Mouse (Mus musculus) kidney, adult 10 weeks (tissue): ENCODE results near the gene Tipin. TPM values are rescaled to one million over a fixed set of nuclear protein-coding genes. Genes with fewer than 3 reads are reported as not detected.

Experiments used
- polyA plus RNA-seq: library from polyadenylated mRNA; stranded (reverse); fragments of 350-450 nt; fragmentation: Illumina TruSeq; extraction: RNeasy Lipid Tissue Mini Kit (QIAGEN cat#74804); gene quantifications from one replicate; pipeline ENCODE4 v1.2.3, GENCODE M21; 2014; ENCODE audit warnings: low read depth, low replicate concordance

Tipin gene
- polyA plus RNA-seq, result 41.5 TPM

GRCm38 (mm10) chr9:64281105-64281780, at the start of gene Tipin:
TSS of gene Tipin (plus strand) at chr9:64281581.

GRCm38 (mm10) chr9:64234768-64235435, 46.5 kb upstream of the Tipin start, which contains the start of gene Uchl4:
TSS of gene Uchl4 (plus strand) at chr9:64235201.

GRCm38 (mm10) chr9:64253021-64253904, 28.1 kb upstream of the Tipin start, which contains the start of gene Map2k1:
TSS of gene Map2k1 (minus strand) at chr9:64253631.

GRCm38 (mm10) chr9:64341254-64341566, 59.8 kb downstream of the Tipin start, which contains the start of gene Dis3l:
TSS of gene Dis3l (minus strand) at chr9:64341288.

Other genes starting within 250 kb of the Tipin start
- 2.1 TPM for gene Lctl, start 164.4 kb upstream of the Tipin start, polyA plus RNA-seq
- 2.7 TPM for gene Zwilch, start 108.5 kb upstream of the Tipin start, polyA plus RNA-seq
- gene Rpl4, start 108.2 kb upstream of the Tipin start, polyA plus RNA-seq, result 340 TPM
- 96.3 TPM for gene Snapc5, start 102.3 kb upstream of the Tipin start, polyA plus RNA-seq
- gene Uchl4, start 46.4 kb upstream of the Tipin start, polyA plus RNA-seq, result not detected
- 47.8 TPM for gene Map2k1, start 27.9 kb upstream of the Tipin start, polyA plus RNA-seq
- gene Dis3l, start 59.7 kb downstream of the Tipin start, polyA plus RNA-seq, result 17.1 TPM
- 0.20 TPM for gene Megf11, start 104.0 kb downstream of the Tipin start, polyA plus RNA-seq